Mouse (Mus musculus): ENCODE results near the gene Camta1.
"Not testable (repeated sequence)": the region's sequence is repeated elsewhere in the genome, so short reads cannot be mapped to it uniquely, and the experiment has no call there.

The Camta1 gene

GRCm38 (mm10) chr4:151046524-151046923 lies 815.2 kb downstream of the Camta1 start:
- DNase-seq (ENCODE audit: low spot score) = no peak

- no peak for DNase-seq (ENCODE audit: low spot score)
Measured at GRCm38 (mm10) chr4:151044944-151045570, 816.6 kb downstream of the Camta1 start.

- DNase-seq (ENCODE audit: low spot score) = peak; percentile 85
Measured at GRCm38 (mm10) chr4:151044037-151044943, 817.4 kb downstream of the Camta1 start, which contains the start of gene Per3. TSS of gene Per3 (minus strand) at chr4:151044665.

GRCm38 (mm10) chr4:151043281-151043680 lies 818.4 kb downstream of the Camta1 start:
- DNase-seq (ENCODE audit: low spot score) = no peak

- no peak for DNase-seq (ENCODE audit: low spot score)
Measured at GRCm38 (mm10) chr4:151041506-151041905, 820.2 kb downstream of the Camta1 start.

- no peak for DNase-seq (ENCODE audit: low spot score)
Measured at GRCm38 (mm10) chr4:151037800-151038199, 823.9 kb downstream of the Camta1 start.

- no peak for DNase-seq (ENCODE audit: low spot score)
Measured at GRCm38 (mm10) chr4:151036521-151036920, 825.2 kb downstream of the Camta1 start.

GRCm38 (mm10) chr4:151027001-151027400 lies 834.7 kb downstream of the Camta1 start:
- peak; percentile 9 for DNase-seq (ENCODE audit: low spot score)

- no peak for DNase-seq (ENCODE audit: low spot score)
Measured at GRCm38 (mm10) chr4:151024152-151024551, 837.5 kb downstream of the Camta1 start.

- not testable (repeated sequence) for DNase-seq (ENCODE audit: low spot score)
Measured at GRCm38 (mm10) chr4:151017356-151017755, 844.3 kb downstream of the Camta1 start.

GRCm38 (mm10) chr4:151015946-151016345 lies 845.7 kb downstream of the Camta1 start:
- DNase-seq (ENCODE audit: low spot score) = no peak

- no peak for DNase-seq (ENCODE audit: low spot score)
Measured at GRCm38 (mm10) chr4:151010316-151010715, 851.4 kb downstream of the Camta1 start.

- DNase-seq (ENCODE audit: low spot score) = peak; percentile 33
Measured at GRCm38 (mm10) chr4:151006945-151007344, 854.7 kb downstream of the Camta1 start.

GRCm38 (mm10) chr4:151005656-151006318 lies 855.9 kb downstream of the Camta1 start:
- DNase-seq (ENCODE audit: low spot score) = peak; percentile 35

GRCm38 (mm10) chr4:151001397-151001796 lies 860.3 kb downstream of the Camta1 start:
- DNase-seq (ENCODE audit: low spot score) = no peak

- no peak for DNase-seq (ENCODE audit: low spot score)
Measured at GRCm38 (mm10) chr4:150998626-150999025, 863.0 kb downstream of the Camta1 start.

- DNase-seq (ENCODE audit: low spot score) = no peak
Measured at GRCm38 (mm10) chr4:150996797-150997196, 864.9 kb downstream of the Camta1 start, which contains the start of gene Uts2. TSS of gene Uts2 (plus strand) at chr4:150997097.

- DNase-seq (ENCODE audit: low spot score) = peak; percentile 23
Measured at GRCm38 (mm10) chr4:150990148-150990547, 871.5 kb downstream of the Camta1 start.

- DNase-seq (ENCODE audit: low spot score) = no peak
Measured at GRCm38 (mm10) chr4:150980153-150980552, 881.5 kb downstream of the Camta1 start.

- DNase-seq (ENCODE audit: low spot score) = no peak
Measured at GRCm38 (mm10) chr4:150979455-150979854, 882.2 kb downstream of the Camta1 start.

GRCm38 (mm10) chr4:150978156-150978910 lies 883.3 kb downstream of the Camta1 start:
- DNase-seq (ENCODE audit: low spot score) = no peak

GRCm38 (mm10) chr4:150975145-150975544 lies 886.5 kb downstream of the Camta1 start:
- DNase-seq (ENCODE audit: low spot score) = no peak

All from T-cell, adult 2 months (primary cell).